Mouse (Mus musculus) liver, embryonic 14.5 days (tissue): ENCODE measurements around the gene Elmo1. TPM values are rescaled to one million over a fixed set of nuclear protein-coding genes. Genes with fewer than 3 reads are reported as not detected.
A peak's percentile ranks its signal among the peaks of the same experiment; 100 is the strongest.

ENCODE experiments used
- ATAC-seq: fragments of 200-750 bp; cut with Nextera tagmentation; 2 replicates; pipeline ENCODE4 v1.8.0; 2017; ENCODE audit warnings: moderate number of reproducible peaks, mild to moderate bottlenecking, moderate library complexity; ENCODE audit not compliant: insufficient read depth
- DNase-seq, 3 experiments: peaks; one replicate each; pipeline ENCODE4 v3.0.0-alpha.2; 2012 to 2013; ENCODE audit warnings: low read depth in 3 of 3, low spot score in 3 of 3
- H3K27ac ChIP-seq: fragments of 300-500 bp; sonication (generic); 2 replicates; pipeline ENCODE4 v1.5.1; 2014; ENCODE audit warnings: moderate library complexity, mild to moderate bottlenecking, control low read depth, inconsistent platforms
- H3K27me3 ChIP-seq: fragments of 300-500 bp; sonication (generic); 2 replicates; pipeline ENCODE4 v1.6.1; 2014; ENCODE audit warnings: mild to moderate bottlenecking, low read length, moderate library complexity; ENCODE audit not compliant: control insufficient read depth, insufficient read depth
- H3K36me3 ChIP-seq: fragments of 300-500 bp; sonication (generic); replicated peaks from 2 replicates; pipeline ENCODE4 v1.6.1; 2014; ENCODE audit warnings: low read depth; ENCODE audit not compliant: control insufficient read depth, insufficient read depth
- H3K4me1 ChIP-seq, 2 experiments: fragments of 200-500 bp in 1 of 2; fragments of 300-500 bp in 1 of 2; sonication (generic) in 1 of 2; replicated peaks; 2 replicates each; pipeline ENCODE4 v1.6.1; 2012 to 2014; ENCODE audit warnings: antibody characterized with exemption in 1 of 2, inconsistent platforms in 1 of 2, low read length in 1 of 2; ENCODE audit not compliant: control insufficient read depth in 2 of 2, insufficient read depth in 2 of 2
- H3K4me2 ChIP-seq: fragments of 300-500 bp; sonication (generic); 2 replicates; pipeline ENCODE4 v1.6.1; 2014; ENCODE audit warnings: low read depth, mild to moderate bottlenecking, control low read depth, moderate library complexity
- H3K4me3 ChIP-seq, 2 experiments: fragments of 200-500 bp in 1 of 2; fragments of 300-500 bp in 1 of 2; sonication (generic) in 1 of 2; 2 replicates each; pipeline ENCODE4 v1.5.1; 2012 to 2014; ENCODE audit warnings: low read depth in 2 of 2, low read length in 2 of 2, mild to moderate bottlenecking in 2 of 2, control low read depth in 1 of 2, inconsistent platforms in 1 of 2, moderate library complexity in 1 of 2; ENCODE audit not compliant: insufficient read depth in 1 of 2
- H3K9ac ChIP-seq: fragments of 300-500 bp; sonication (generic); replicated peaks from 2 replicates; pipeline ENCODE4 v1.6.1; 2014; ENCODE audit warnings: mild to moderate bottlenecking, control low read depth, moderate library complexity
- H3K9me3 ChIP-seq: fragments of 300-500 bp; sonication (generic); 2 replicates; pipeline ENCODE4 v1.6.1; 2016; ENCODE audit warnings: low read length, mixed read lengths; ENCODE audit not compliant: control insufficient read depth
- CTCF ChIP-seq: IDR thresholded peaks from 2 replicates; pipeline ENCODE4 v1.5.1; 2016; ENCODE audit warnings: antibody characterized with exemption, low read depth, control low read depth
- EP300 ChIP-seq: IDR thresholded peaks from 2 replicates; pipeline ENCODE4 v1.6.1; 2016; ENCODE audit warnings: antibody characterized with exemption, low read depth
- WGBS: fragments of 180-500 bp; shearing (Covaris S2); extraction: QIAGEN DNeasy Blood & Tissue Kit; methylation state at CpG from one replicate; pipeline ENCODE4 v1.1.7; 2014; ENCODE audit not compliant: insufficient replicate concordance; 5-methylcytosine and 5-hydroxymethylcytosine counted together
- polyA plus RNA-seq, 2 experiments: library from polyadenylated mRNA; depleted of rRNA in 1 of 2; stranded (reverse) in 1 of 2; unstranded in 1 of 2; fragments of >200 nt; fragmentation: Nextera tagmentation in 1 of 2; extraction: Ambion mirVana in 1 of 2; gene quantifications; 2 replicates each; pipeline versions ENCODE4 v1.2.1 to v1.2.3; 2012 to 2014

Elmo1 gene
- polyA plus RNA-seq, 2 experiments: 3.0 to 3.9 TPM

GRCm38 (mm10) chr13:20257562-20258525 lies 167.4 kb downstream of the Elmo1 start:
- TF ChIP-seq CTCF (no peak), EP300 (no peak)
- Histone ChIP-seq H3K4me3 (no peak overlapping the region), H3K4me2 (no peak overlapping the region), H3K9me3 (no peaks in the 10 kb centered on the region), H3K27me3 (no peaks in the 10 kb centered on the region), H3K9ac (no peak overlapping the region), H3K36me3 (no peaks in the 10 kb centered on the region), H3K27ac (no peak overlapping the region), H3K4me1 (no peaks in the 10 kb centered on the region)
- 71% methylated on average over 8 of the region's 8 CpGs for WGBS
- ATAC-seq (no peak), DNase-seq (no peak)

- no peaks in the 10 kb centered on the region for H3K27me3 ChIP-seq
- no peak overlapping the region for H3K4me3 ChIP-seq
- no peak overlapping the region for H3K4me2 ChIP-seq
- H3K27ac ChIP-seq: no peak overlapping the region
- WGBS: 47% methylated on average over 1 of the region's 1 CpGs
- H3K4me1 ChIP-seq: no peaks in the 10 kb centered on the region
- no peak for DNase-seq
- no peaks in the 10 kb centered on the region for H3K9me3 ChIP-seq
- no peak for ATAC-seq
- TF ChIP-seq EP300 (no peak), CTCF (peak; percentile 23; the same call in 1 of the 2 replicates)
- no peaks in the 10 kb centered on the region for H3K36me3 ChIP-seq
- H3K9ac ChIP-seq: no peak overlapping the region
Measured at GRCm38 (mm10) chr13:20263173-20263572, 172.8 kb downstream of the Elmo1 start.

- no peak overlapping the region for H3K4me3 ChIP-seq
Measured at GRCm38 (mm10) chr13:20270148-20270547, 179.8 kb downstream of the Elmo1 start.

GRCm38 (mm10) chr13:20271799-20272198 lies 181.4 kb downstream of the Elmo1 start:
- H3K4me3 ChIP-seq: no peak overlapping the region
- no peak overlapping the region for H3K4me2 ChIP-seq
- H3K27ac ChIP-seq: no peak overlapping the region
- ATAC-seq (no peak), DNase-seq (no peak)
- 57% methylated on average over 3 of the region's 3 CpGs for WGBS
- H3K36me3 ChIP-seq: no peaks in the 10 kb centered on the region
- TF ChIP-seq CTCF (peak; percentile 22; the same call in 1 of the 2 replicates), EP300 (no peak)
- no peak overlapping the region for H3K9ac ChIP-seq
- no peaks in the 10 kb centered on the region for H3K27me3 ChIP-seq
- no peaks in the 10 kb centered on the region for H3K9me3 ChIP-seq
- H3K4me1 ChIP-seq: no peaks in the 10 kb centered on the region

More at GRCm38 (mm10) chr13:20270148-20270547, 179.8 kb downstream of the Elmo1 start:
- H3K27ac ChIP-seq: no peak overlapping the region
- WGBS: 63% methylated on average over 6 of the region's 6 CpGs
- no peak overlapping the region for H3K9ac ChIP-seq
- ATAC-seq (no peak), DNase-seq (no peak)
- H3K4me1 ChIP-seq: no peaks in the 10 kb centered on the region
- TF ChIP-seq CTCF (no peak), EP300 (no peak)
- no peak overlapping the region for H3K4me2 ChIP-seq
- no peaks in the 10 kb centered on the region for H3K27me3 ChIP-seq
- H3K36me3 ChIP-seq: no peaks in the 10 kb centered on the region
- H3K9me3 ChIP-seq: no peaks in the 10 kb centered on the region

- Histone ChIP-seq H3K9ac (no peak overlapping the region), H3K4me3 (no peak overlapping the region), H3K9me3 (no peaks in the 10 kb centered on the region), H3K4me2 (no peak overlapping the region), H3K27ac (no peak overlapping the region), H3K36me3 (no peaks in the 10 kb centered on the region), H3K27me3 (no peaks in the 10 kb centered on the region), H3K4me1 (no peaks in the 10 kb centered on the region)
- ATAC-seq (no peak), DNase-seq (no peak)
- 51% methylated on average over 6 of the region's 6 CpGs for WGBS
- no peak for TF ChIP-seq EP300
- peak; percentile 64 for TF ChIP-seq CTCF
Measured at GRCm38 (mm10) chr13:20272562-20272961, 182.2 kb downstream of the Elmo1 start.
